Mouse (Mus musculus) limb, embryonic 15.5 days (tissue): Measurements from ENCODE around the gene Rfc4. TPM values are rescaled to one million over a fixed set of nuclear protein-coding genes. Genes with fewer than 3 reads are reported as not detected.

Experiments used
- microRNA-seq: library from miRNA; unstranded; fragments of <30 nt; microRNA quantifications from one replicate; pipeline ENCODE4, GENCODE M21; 2016
- polyA plus RNA-seq: library from polyadenylated mRNA; unstranded; fragments of >200 nt; fragmentation: Nextera tagmentation; extraction: Ambion mirVana; gene quantifications from 2 replicates; pipeline ENCODE4 v1.2.1, GENCODE M21; 2015

Rfc4 gene
- polyA plus RNA-seq, 1 experiment from 2014 or later = 87.0 TPM

Small RNAs within 50 kb of the gene (microRNA-seq; reads per million reads assigned to microRNA genes)
- not detected for gene Gm49346

Other genes with a start within 250 kb of the Rfc4 start
- 1.4 and 5.6 TPM in 2 replicates for gene Ahsg, start 236.5 kb downstream of the Rfc4 start, polyA plus RNA-seq
- gene Fetub, start 209.4 kb downstream of the Rfc4 start, polyA plus RNA-seq = 2.3 and 3.1 TPM in 2 replicates
- gene Hrg, start 176.7 kb downstream of the Rfc4 start, polyA plus RNA-seq = not detected in 2 replicates
- gene Kng2, start 98.3 kb downstream of the Rfc4 start, polyA plus RNA-seq = 1.1 and 1.8 TPM in 2 replicates
- gene Kng1, start 69.9 kb downstream of the Rfc4 start, polyA plus RNA-seq = 0.43 and 1.9 TPM in 2 replicates
- 259 and 273 TPM in 2 replicates for gene Eif4a2, start 20.3 kb downstream of the Rfc4 start, polyA plus RNA-seq
- 2.5 TPM in 1 of 2 replicates, not detected in the other for gene Adipoq, start 18.8 kb upstream of the Rfc4 start, polyA plus RNA-seq
- gene St6gal1, start 97.0 kb upstream of the Rfc4 start, polyA plus RNA-seq = 13.6 and 13.7 TPM in 2 replicates